Mouse (Mus musculus): Measurements from ENCODE around the gene B3glct. TPM values are rescaled to one million over a fixed set of nuclear protein-coding genes. Genes with fewer than 3 reads are reported as not detected.

Gene B3glct
- polyA plus RNA-seq, 1 experiment from 2014 or later: 15.3 TPM

- H3K4me3 ChIP-seq (ENCODE audit: low read depth, low read length): no peak overlapping the region
- no peaks in the 10 kb centered on the region for H3K9me3 ChIP-seq (ENCODE audit: control insufficient read depth, low read length)
- no peaks in the 10 kb centered on the region for H3K36me3 ChIP-seq (ENCODE audit: control insufficient read depth, insufficient read depth, low read length)
- H3K27ac ChIP-seq (ENCODE audit: low read depth, low read length): no peak overlapping the region
- H3K4me2 ChIP-seq (replicated peaks; ENCODE audit: low read depth, low read length): no peak overlapping the region
- H3K27me3 ChIP-seq (ENCODE audit: control insufficient read depth, insufficient read depth, low read length): no peaks in the 10 kb centered on the region
- H3K4me1 ChIP-seq (replicated peaks; ENCODE audit: control insufficient read depth, insufficient read depth, low read length): no peaks in the 10 kb centered on the region
- WGBS: 19% methylated on average over 8 of the region's 8 CpGs
- no peak for ATAC-seq (ENCODE audit: low FRiP score)
- peak; percentile 31 for DNase-seq (ENCODE audit: low spot score)
- H3K9ac ChIP-seq (ENCODE audit: low read depth, low read length): no peak overlapping the region
These were observed 112.1 kb downstream of the B3glct start for GRCm38 (mm10) chr5:149790087-149790486.

- H3K9me3 ChIP-seq (ENCODE audit: control insufficient read depth, low read length): no peaks in the 10 kb centered on the region
- H3K9ac ChIP-seq (ENCODE audit: low read depth, low read length): no peak overlapping the region
- no peak overlapping the region for H3K4me2 ChIP-seq (replicated peaks; ENCODE audit: low read depth, low read length)
- no peaks in the 10 kb centered on the region for H3K36me3 ChIP-seq (ENCODE audit: control insufficient read depth, insufficient read depth, low read length)
- no peak overlapping the region for H3K4me3 ChIP-seq (ENCODE audit: low read depth, low read length)
- ATAC-seq (ENCODE audit: low FRiP score) (no peak), DNase-seq (ENCODE audit: low spot score) (no peak)
- H3K27me3 ChIP-seq (ENCODE audit: control insufficient read depth, insufficient read depth, low read length): no peaks in the 10 kb centered on the region
- no peak overlapping the region for H3K27ac ChIP-seq (ENCODE audit: low read depth, low read length)
- WGBS: 75% methylated on average over 2 of the region's 2 CpGs
- H3K4me1 ChIP-seq (replicated peaks; ENCODE audit: control insufficient read depth, insufficient read depth, low read length): no peaks in the 10 kb centered on the region
These were observed 132.0 kb downstream of the B3glct start for GRCm38 (mm10) chr5:149810071-149810470.

GRCm38 (mm10) chr5:149811835-149812234 is 133.8 kb downstream of the B3glct start:
- WGBS: 55% methylated on average over 6 of the region's 6 CpGs
- no peaks in the 10 kb centered on the region for H3K4me1 ChIP-seq (replicated peaks; ENCODE audit: control insufficient read depth, insufficient read depth, low read length)
- ATAC-seq (ENCODE audit: low FRiP score): no peak
- no peaks in the 10 kb centered on the region for H3K36me3 ChIP-seq (ENCODE audit: control insufficient read depth, insufficient read depth, low read length)
- no peak for DNase-seq (ENCODE audit: low spot score)
- H3K9me3 ChIP-seq (ENCODE audit: control insufficient read depth, low read length): no peaks in the 10 kb centered on the region
- H3K27ac ChIP-seq (ENCODE audit: low read depth, low read length): no peak overlapping the region
- H3K27me3 ChIP-seq (ENCODE audit: control insufficient read depth, insufficient read depth, low read length): no peaks in the 10 kb centered on the region
- no peak overlapping the region for H3K4me3 ChIP-seq (ENCODE audit: low read depth, low read length)
- H3K9ac ChIP-seq (ENCODE audit: low read depth, low read length): no peak overlapping the region
- H3K4me2 ChIP-seq (replicated peaks; ENCODE audit: low read depth, low read length): no peak overlapping the region

Other genes with a start within 250 kb of the B3glct start
- 0.85 and 1.4 TPM in 2 replicates for gene Tex26, start 238.6 kb upstream of the B3glct start, polyA plus RNA-seq (2014; fragmentation: Nextera tagmentation; extraction: Ambion mirVana)
- gene Wdr95, start 149.6 kb upstream of the B3glct start, polyA plus RNA-seq (2014; fragmentation: Nextera tagmentation; extraction: Ambion mirVana): not detected in 2 replicates
- gene Hsph1, start 41.9 kb upstream of the B3glct start, polyA plus RNA-seq (2014; fragmentation: Nextera tagmentation; extraction: Ambion mirVana): 118 and 126 TPM in 2 replicates